ENCODE assay signal across 22 mouse cellular contexts in the genomic region with DNA sequence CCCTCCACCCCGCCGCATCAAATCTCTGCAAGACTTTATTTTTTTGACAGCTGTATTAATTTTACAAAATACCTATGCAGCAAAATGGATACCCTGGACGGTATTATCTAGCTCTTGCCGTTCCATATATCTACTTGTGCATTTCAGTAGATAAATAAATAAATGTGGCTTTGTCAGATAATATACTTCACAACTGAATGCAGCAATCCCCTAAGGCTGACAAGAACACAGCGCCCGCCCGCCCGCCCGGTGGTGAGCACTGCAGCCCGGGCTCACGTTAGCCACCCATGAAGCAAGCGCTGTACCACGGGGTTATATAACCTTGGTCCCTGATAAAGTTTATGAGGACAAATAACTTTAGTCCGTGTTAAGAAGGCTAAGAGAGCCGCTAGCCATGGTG.
DNase-seq lines count a peak whose midpoint lies in the region; ATAC-seq and TF ChIP-seq lines count a peak whose summit lies in the region.
"Had no signal": no experiment of that assay in that cellular context is flagged by ENCODE, and none has a peak within 500 bp of the region (broad histone marks: within the 10 kb centered on the region; RNA-seq: fewer than 3 reads in every experiment).

No protein-coding gene starts in this region.

- H3K36me3 ChIP-seq in intestine, embryonic 15.5 days, result no peaks in the 10 kb centered on the region
- no peaks in the 10 kb centered on the region for H3K36me3 ChIP-seq in liver, embryonic 14.5 days (replicated peaks; ENCODE audit: control insufficient read depth, insufficient read depth, low read depth)
- H3K36me3 ChIP-seq in kidney, embryonic 14.5 days (ENCODE audit: control insufficient read depth, insufficient read depth, low read length), result no peaks in the 10 kb centered on the region
- no peaks in the 10 kb centered on the region for H3K36me3 ChIP-seq in midbrain, embryonic 10.5 days
- H3K36me3 ChIP-seq: forebrain, embryonic 15.5 days; hindbrain, embryonic 10.5 days; midbrain, embryonic 13.5 days had no signal

- H3K9ac ChIP-seq in intestine, embryonic 15.5 days, result no peak overlapping the region
- H3K9ac ChIP-seq in liver, embryonic 14.5 days (replicated peaks), result no peak overlapping the region
- H3K9ac ChIP-seq in kidney, embryonic 14.5 days (ENCODE audit: low read depth, low read length), result no peak overlapping the region
- H3K9ac ChIP-seq: forebrain, embryonic 15.5 days; lung, embryonic 14.5 days; midbrain, embryonic 13.5 days had no signal

- no peak for TF ChIP-seq CTCF in liver, embryonic 14.5 days (IDR thresholded peaks at IDR 0.05; ENCODE audit: low read depth)

- H3K4me1 ChIP-seq in intestine, embryonic 15.5 days (replicated peaks), result no peaks in the 10 kb centered on the region
- peaks cover 10 to 19% of the 10 kb centered on the region in 2 experiments; a peak in 3 of 4 replicates for H3K4me1 ChIP-seq in liver, embryonic 14.5 days (replicated peaks; ENCODE audit: control insufficient read depth in 2 of 2, insufficient read depth in 2 of 2, low read length in 1 of 2)
- no peaks in the 10 kb centered on the region for H3K4me1 ChIP-seq in kidney, embryonic 14.5 days (ENCODE audit: control insufficient read depth, insufficient read depth, low read length)
- H3K4me1 ChIP-seq in midbrain, embryonic 10.5 days, result peaks cover 13% of the 10 kb centered on the region
- H3K4me1 ChIP-seq: forebrain, embryonic 15.5 days had no signal

- peak; percentile 71 for ATAC-seq in intestine, embryonic 15.5 days
- ATAC-seq in liver, embryonic 14.5 days (ENCODE audit: insufficient read depth), result peak; percentile 89
- ATAC-seq in cerebellum, adult (ENCODE audit: insufficient number of reproducible peaks, low FRiP score, low TSS enrichment), result no peak
- no peak for ATAC-seq in kidney, embryonic 14.5 days (ENCODE audit: low FRiP score, low TSS enrichment)
- ATAC-seq: activated CD4-positive, CD25-positive, alpha-beta regulatory T cell, adult 4 months; forebrain, embryonic 15.5 days; midbrain, embryonic 13.5 days had no signal

- peak; percentile 52 for DNase-seq in adrenal gland, adult 2 months
- no peak for DNase-seq in adrenal gland, postnatal 25 days
- peak; percentile 35 for DNase-seq in adrenal gland, postnatal 14 days
- DNase-seq in liver, embryonic 14.5 days (ENCODE audit: low read depth in 3 of 3, low spot score in 3 of 3), result peak; percentile 34 to 52 (median 45)
- DNase-seq in midbrain, embryonic 10.5 days (ENCODE audit: low spot score), result no peak
- DNase-seq: cerebellum, adult 2 months; gastrocnemius, postnatal 25 days; kidney, adult 9 months; kidney, postnatal 4 days; layer of hippocampus, adult 9-11 months; right cerebral cortex, postnatal 25 days had no signal

- H3K4me2 ChIP-seq in intestine, embryonic 15.5 days (replicated peaks), result no peak overlapping the region
- peak overlapping the region; percentile 24 for H3K4me2 ChIP-seq in liver, embryonic 14.5 days (ENCODE audit: low read depth)
- no peak overlapping the region for H3K4me2 ChIP-seq in kidney, embryonic 14.5 days (replicated peaks; ENCODE audit: low read depth, low read length)
- H3K4me2 ChIP-seq: forebrain, embryonic 15.5 days; lung, embryonic 14.5 days; midbrain, embryonic 13.5 days had no signal

- H3K27me3 ChIP-seq in intestine, embryonic 15.5 days (replicated peaks), result no peaks in the 10 kb centered on the region
- no peaks in the 10 kb centered on the region for H3K27me3 ChIP-seq in liver, embryonic 14.5 days (ENCODE audit: control insufficient read depth, insufficient read depth, low read length)
- no peaks in the 10 kb centered on the region for H3K27me3 ChIP-seq in kidney, embryonic 14.5 days (ENCODE audit: control insufficient read depth, insufficient read depth, low read length)
- H3K27me3 ChIP-seq in midbrain, embryonic 10.5 days (ENCODE audit: low read depth, poor library complexity, severe bottlenecking), result no peaks in the 10 kb centered on the region
- H3K27me3 ChIP-seq: forebrain, embryonic 15.5 days; midbrain, embryonic 13.5 days had no signal

- H3K4me3 ChIP-seq in intestine, embryonic 15.5 days (replicated peaks), result no peak overlapping the region
- H3K4me3 ChIP-seq in liver, embryonic 14.5 days (ENCODE audit: insufficient read depth in 1 of 2, low read depth in 2 of 2, low read length in 2 of 2), result no peak overlapping the region
- no peak overlapping the region for H3K4me3 ChIP-seq in kidney, embryonic 14.5 days (ENCODE audit: low read length)
- no peak overlapping the region for H3K4me3 ChIP-seq in midbrain, embryonic 10.5 days
- H3K4me3 ChIP-seq: erythroblast, embryonic 14.5 days; forebrain, embryonic 15.5 days; hindbrain, embryonic 10.5 days; left cerebral cortex, adult 2 months; midbrain, embryonic 13.5 days had no signal

- 70% methylated on average over 15 of the region's 15 CpGs for WGBS in intestine, embryonic 15.5 days
- 20% methylated on average over 15 of the region's 15 CpGs for WGBS in liver, embryonic 14.5 days (ENCODE audit: insufficient replicate concordance)
- WGBS in kidney, embryonic 14.5 days, result 85% methylated on average over 15 of the region's 15 CpGs
- WGBS in midbrain, embryonic 10.5 days, result 91% methylated on average over 15 of the region's 15 CpGs

- TF ChIP-seq EP300 in liver, embryonic 14.5 days (IDR thresholded peaks at IDR 0.05; ENCODE audit: low read depth), result peak; percentile 82

- no peak overlapping the region for H3K27ac ChIP-seq in intestine, embryonic 15.5 days
- H3K27ac ChIP-seq in liver, embryonic 14.5 days, result no peak overlapping the region; the same call in 1 of the 2 replicates
- H3K27ac ChIP-seq in kidney, embryonic 14.5 days (ENCODE audit: low read depth, low read length), result no peak overlapping the region
- no peak overlapping the region for H3K27ac ChIP-seq in midbrain, embryonic 10.5 days (replicated peaks)
- H3K27ac ChIP-seq: forebrain, embryonic 15.5 days; hindbrain, embryonic 10.5 days; left cerebral cortex, adult 2 months; macrophage; midbrain, embryonic 13.5 days had no signal

- H3K9me3 ChIP-seq in intestine, embryonic 15.5 days, result no peaks in the 10 kb centered on the region
- no peaks in the 10 kb centered on the region for H3K9me3 ChIP-seq in liver, embryonic 14.5 days (ENCODE audit: control insufficient read depth, low read length)
- no peaks in the 10 kb centered on the region for H3K9me3 ChIP-seq in kidney, embryonic 14.5 days (ENCODE audit: control insufficient read depth, low read length)
- no peaks in the 10 kb centered on the region for H3K9me3 ChIP-seq in midbrain, embryonic 10.5 days (replicated peaks)
- H3K9me3 ChIP-seq: forebrain, embryonic 15.5 days; hindbrain, embryonic 10.5 days; midbrain, embryonic 13.5 days had no signal

Comparison
In these comparisons a context has a peak if more than half of its experiments do, and no peak if none do; other contexts are left out.
1. DNase-seq: peak in adrenal gland, adult 2 months (single experiment), adrenal gland, postnatal 14 days (single experiment) and liver, embryonic 14.5 days (3 of 3); none in adrenal gland, postnatal 25 days (single experiment) and midbrain, embryonic 10.5 days (single experiment).
2. ATAC-seq: peak in intestine, embryonic 15.5 days (single experiment) and liver, embryonic 14.5 days (single experiment); none in cerebellum, adult (single experiment) and kidney, embryonic 14.5 days (single experiment).